Mouse (Mus musculus) CH12.LX (cell line): ENCODE results near the gene Troap. TPM values are rescaled to one million over a fixed set of nuclear protein-coding genes. Genes with fewer than 3 reads are reported as not detected.

ENCODE experiments used
- DNase-seq: peaks from one replicate; pipeline ENCODE4 v3.0.0-alpha.2; 2013; ENCODE audit errors: extremely low read depth
- H3K27ac ChIP-seq: 2 replicates; pipeline ENCODE4 v1.5.1; 2012; ENCODE audit warnings: low read depth, mild to moderate bottlenecking, control low read depth, moderate library complexity; ENCODE audit not compliant: insufficient read depth
- H3K27me3 ChIP-seq: replicated peaks from 2 replicates; pipeline ENCODE3; 2012; ENCODE audit warnings: inconsistent platforms
- H3K36me3 ChIP-seq, 2 experiments: replicated peaks in 1 of 2; 2 replicates each; pipeline versions ENCODE3 to v1.6.1; 2012; ENCODE audit warnings: inconsistent platforms in 1 of 2, low read length in 1 of 2, mild to moderate bottlenecking in 1 of 2, mixed read lengths in 1 of 2, moderate library complexity in 1 of 2; ENCODE audit not compliant: control insufficient read depth in 1 of 2, insufficient read depth in 1 of 2
- H3K4me1 ChIP-seq, 2 experiments: 2 replicates each; pipeline ENCODE4 v1.6.1; 2012; ENCODE audit warnings: inconsistent platforms in 1 of 2, moderate library complexity in 1 of 2; ENCODE audit not compliant: insufficient read depth in 2 of 2, control insufficient read depth in 1 of 2
- H3K4me2 ChIP-seq: 2 replicates; pipeline ENCODE4 v1.6.1; 2012; ENCODE audit warnings: low read depth, mild to moderate bottlenecking, control low read depth; ENCODE audit not compliant: poor library complexity, insufficient read depth, severe bottlenecking
- H3K4me3 ChIP-seq, 3 experiments: fragments of 150-350 bp in 1 of 3; sonication (generic) in 1 of 3; replicated peaks in 1 of 3; 2 replicates each; pipeline versions ENCODE3 to v1.5.1; 2011 to 2012; ENCODE audit warnings: low read depth in 2 of 3, low read length in 2 of 3, mild to moderate bottlenecking in 2 of 3, moderate library complexity in 2 of 3, control low read depth in 1 of 3, improper control_type of control experiment in 1 of 3, inconsistent platforms in 1 of 3, mixed read lengths in 1 of 3; ENCODE audit not compliant: poor library complexity in 1 of 3
- H3K79me2 ChIP-seq: replicated peaks from 2 replicates; pipeline ENCODE4 v1.6.1; 2012; ENCODE audit warnings: mild to moderate bottlenecking, moderate library complexity; ENCODE audit not compliant: control insufficient read depth, poor library complexity, insufficient read depth, severe bottlenecking; ENCODE audit errors: extremely low read depth
- H3K9ac ChIP-seq: 2 replicates; pipeline ENCODE4 v1.6.1; 2012; ENCODE audit warnings: low read depth, mild to moderate bottlenecking, control low read depth, moderate library complexity; ENCODE audit not compliant: insufficient read depth
- H3K9me3 ChIP-seq: replicated peaks from 2 replicates; pipeline ENCODE3; 2012; ENCODE audit warnings: low read length, inconsistent platforms, mixed read lengths
- BHLHE40 ChIP-seq: IDR thresholded peaks from 2 replicates; pipeline ENCODE4 v1.6.1; 2011; ENCODE audit warnings: mild to moderate bottlenecking, low read depth, low read length, improper control_type of control experiment
- CHD1 ChIP-seq: IDR thresholded peaks from 2 replicates; pipeline ENCODE4 v1.6.1; 2012; ENCODE audit warnings: low read depth, low read length, improper control_type of control experiment, inconsistent platforms
- ELF1 ChIP-seq: IDR thresholded peaks from 2 replicates; pipeline ENCODE4 v1.6.1; 2014; ENCODE audit warnings: low read depth, mild to moderate bottlenecking, inconsistent platforms, low read length, improper control_type of control experiment
- ETS1 ChIP-seq: conservative IDR thresholded peaks from 2 replicates; pipeline ENCODE4 v1.6.1; 2012; ENCODE audit warnings: low read depth, mild to moderate bottlenecking, inconsistent platforms, low read length, improper control_type of control experiment, moderate library complexity
- GABPA ChIP-seq: IDR thresholded peaks from 2 replicates; pipeline ENCODE4 v1.6.1; 2012; ENCODE audit warnings: low read depth, low read length, improper control_type of control experiment, inconsistent platforms; ENCODE audit not compliant: insufficient replicate concordance
- JUND ChIP-seq: conservative IDR thresholded peaks from 2 replicates; pipeline ENCODE4 v1.6.1; 2011; ENCODE audit warnings: low read depth, low read length, improper control_type of control experiment
- KAT2A ChIP-seq: IDR thresholded peaks from 2 replicates; pipeline ENCODE4 v1.6.1; 2012; ENCODE audit warnings: low read length, improper control_type of control experiment, inconsistent platforms; ENCODE audit not compliant: insufficient replicate concordance
- MAX ChIP-seq: IDR thresholded peaks from 2 replicates; pipeline ENCODE4 v1.6.1; 2011; ENCODE audit warnings: low read length, improper control_type of control experiment
- MAZ ChIP-seq: IDR thresholded peaks from 2 replicates; pipeline ENCODE4 v1.6.1; 2012; ENCODE audit warnings: low read depth, mild to moderate bottlenecking, inconsistent platforms, low read length, improper control_type of control experiment, moderate library complexity
- MEF2A ChIP-seq: IDR thresholded peaks from 2 replicates; pipeline ENCODE4 v1.6.1; 2014; ENCODE audit warnings: low read depth, mild to moderate bottlenecking, inconsistent platforms, low read length, improper control_type of control experiment, borderline replicate concordance
- MXI1 ChIP-seq: IDR thresholded peaks from 2 replicates; pipeline ENCODE4 v1.6.1; 2011; ENCODE audit warnings: mild to moderate bottlenecking, low read depth, low read length, improper control_type of control experiment
- NELFE ChIP-seq: IDR thresholded peaks from 2 replicates; pipeline ENCODE4 v1.6.1; 2011; ENCODE audit warnings: low read depth, low read length, improper control_type of control experiment
- NRF1 ChIP-seq: IDR thresholded peaks from 2 replicates; pipeline ENCODE4 v1.6.1; 2014; ENCODE audit warnings: low read depth, mild to moderate bottlenecking, inconsistent platforms, low read length, improper control_type of control experiment, moderate library complexity
- POLR2AphosphoS2 ChIP-seq: IDR thresholded peaks from 2 replicates; pipeline ENCODE4 v1.6.1; 2011; ENCODE audit warnings: low read depth, low read length, improper control_type of control experiment
- RAD21 ChIP-seq: IDR thresholded peaks from 2 replicates; pipeline ENCODE4 v1.6.1; 2011; ENCODE audit warnings: low read depth, mild to moderate bottlenecking, low read length, improper control_type of control experiment, moderate library complexity
- RCOR1 ChIP-seq: conservative IDR thresholded peaks from 2 replicates; pipeline ENCODE4 v1.6.1; 2012; ENCODE audit warnings: low read depth, mild to moderate bottlenecking, inconsistent platforms, low read length, improper control_type of control experiment
- SIN3A ChIP-seq: IDR thresholded peaks from 2 replicates; pipeline ENCODE4 v1.6.1; 2012; ENCODE audit warnings: low read length, improper control_type of control experiment, inconsistent platforms
- TBP ChIP-seq: conservative IDR thresholded peaks from 2 replicates; pipeline ENCODE4 v1.6.1; 2011; ENCODE audit warnings: low read depth, low read length, improper control_type of control experiment
- TCF12 ChIP-seq: IDR thresholded peaks from 2 replicates; pipeline ENCODE4 v1.6.1; 2014; ENCODE audit warnings: low read depth, mild to moderate bottlenecking, inconsistent platforms, low read length, improper control_type of control experiment
- UBTF ChIP-seq: IDR thresholded peaks from 2 replicates; pipeline ENCODE4 v1.6.1; 2012; ENCODE audit warnings: low read depth, mild to moderate bottlenecking, inconsistent platforms, low read length, improper control_type of control experiment, moderate library complexity
- USF1 ChIP-seq: IDR thresholded peaks from 2 replicates; pipeline ENCODE4 v1.6.1; 2014; ENCODE audit warnings: low read depth, mild to moderate bottlenecking, inconsistent platforms, low read length, improper control_type of control experiment
- USF2 ChIP-seq: conservative IDR thresholded peaks from 2 replicates; pipeline ENCODE4 v1.6.1; 2011; ENCODE audit warnings: low read depth, low read length, improper control_type of control experiment
- ZC3H11A ChIP-seq: IDR thresholded peaks from 2 replicates; pipeline ENCODE4 v1.6.1; 2012; ENCODE audit warnings: low read depth, mild to moderate bottlenecking, inconsistent platforms, low read length, improper control_type of control experiment
- dilution Hi-C: fragments of 300-500 bp; cut with MboI; formaldehyde crosslinking; loops from 2 replicates; pipeline ENCODE4 v1.14.3; 2020; ENCODE audit warnings: low sequenced_read_pairs; ENCODE audit not compliant: extremely low pct_unique_long_range_greater_than_20kb, extremely low pct_ligation_motif_present
- in situ Hi-C: fragments of 300-500 bp; cut with MboI; formaldehyde crosslinking; loops from 3 replicates; pipeline ENCODE4 v1.14.3; 2019; ENCODE audit warnings: low sequenced_read_pairs, low pct_ligation_motif_present, low pct_unique_long_range_greater_than_20kb, mixed read lengths
- polyA plus RNA-seq: library from polyadenylated mRNA; unstranded; fragments of >175 nt; gene quantifications from 2 replicates; pipeline ENCODE4 v1.2.1, GENCODE M21; 2012; ENCODE audit warnings: low read depth; ENCODE audit not compliant: insufficient read length
- total RNA-seq, 2 experiments: library from RNA; depleted of rRNA; stranded (reverse); fragments of 300-350 nt in 1 of 2; fragments of >200 nt in 1 of 2; gene quantifications; 2 replicates each; pipeline ENCODE4 v1.2.3; 2012 to 2014

Gene Troap
- total and polyA plus RNA-seq, 3 experiments: 17.8 to 74.2 (median 19.2) TPM

GRCm38 (mm10) chr15:99095356-99095755 is 21.0 kb downstream of the Troap start:
- Histone ChIP-seq H3K4me2 (no peak overlapping the region), H3K9ac (no peak overlapping the region), H3K27me3 (no peaks in the 10 kb centered on the region), H3K36me3 (no peaks in the 10 kb centered on the region), H3K9me3 (peaks cover 3% of the 10 kb centered on the region), H3K27ac (no peak overlapping the region), H3K4me3 (no peak overlapping the region), H3K79me2 (no peaks in the 10 kb centered on the region), H3K4me1 (peaks cover 3 to 23% of the 10 kb centered on the region in 2 experiments; a peak in 3 of 4 replicates)
- no peak for DNase-seq
- in situ Hi-C loops: no loop called here
- dilution Hi-C loops: no loop called here
- TF ChIP-seq NELFE (no peak), POLR2AphosphoS2 (no peak), USF2 (no peak), MEF2A (no peak), ZC3H11A (no peak), GABPA (no peak), CHD1 (no peak), MAZ (no peak), SIN3A (no peak), ELF1 (no peak)

- in situ Hi-C loops: no loop called here
- H3K4me1 ChIP-seq: peaks cover 3 to 24% of the 10 kb centered on the region in 2 experiments; a peak in 3 of 4 replicates
- dilution Hi-C loops: no loop called here
- peaks cover 0 to 5% of the 10 kb centered on the region in 2 experiments for H3K36me3 ChIP-seq
- no peak overlapping the region for H3K4me2 ChIP-seq
- H3K4me3 ChIP-seq: no peak overlapping the region
- H3K79me2 ChIP-seq: no peaks in the 10 kb centered on the region
- H3K9ac ChIP-seq: no peak overlapping the region
- H3K9me3 ChIP-seq: peaks cover 3% of the 10 kb centered on the region
- no peak overlapping the region for H3K27ac ChIP-seq
- no peaks in the 10 kb centered on the region for H3K27me3 ChIP-seq
- TF ChIP-seq NRF1 (no peak), JUND (no peak), MAX (no peak), BHLHE40 (no peak), RCOR1 (no peak), POLR2AphosphoS2 (no peak), KAT2A (no peak), TBP (no peak), USF1 (no peak), UBTF (no peak), RAD21 (no peak), MXI1 (no peak), CHD1 (no peak), ZC3H11A (no peak), ETS1 (no peak), TCF12 (no peak), MEF2A (no peak)
- no peak for DNase-seq
Observed at GRCm38 (mm10) chr15:99096061-99096793, 21.9 kb downstream of the Troap start.
